Mouse (Mus musculus): ENCODE measurements around the gene Gsdma2. TPM values are rescaled to one million over a fixed set of nuclear protein-coding genes. Genes with fewer than 3 reads are reported as not detected.
"Not testable (repeated sequence)": the region's sequence is repeated elsewhere in the genome, so short reads cannot be mapped to it uniquely, and the experiment has no call there.

The Gsdma2 gene
- not detected in 2 replicates for polyA plus RNA-seq (2014; fragmentation: Nextera tagmentation; extraction: Ambion mirVana)

DNA sequence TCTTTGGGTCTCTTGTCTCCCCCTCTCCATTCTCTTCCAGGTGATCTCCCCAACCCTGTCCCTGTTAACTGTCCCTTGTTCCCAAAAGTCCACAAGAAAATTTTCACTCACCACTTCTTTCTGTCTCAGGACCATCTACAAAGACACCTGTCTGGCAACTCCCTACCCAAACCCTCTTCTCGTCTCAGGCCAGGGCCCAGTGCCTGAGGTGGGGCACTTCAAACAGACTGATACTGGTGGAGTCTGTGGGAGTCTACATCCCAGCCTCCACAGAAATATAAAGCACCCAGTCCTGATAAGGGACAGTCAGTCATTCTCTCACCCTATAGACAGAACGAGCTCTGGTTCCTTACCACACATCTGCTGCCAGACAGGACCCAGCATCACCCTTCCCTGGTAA is at the start of gene Gsdma2:
Gsdma2 (plus strand) TSS at position 301 of the 400 bp plus-strand sequence.
- ATAC-seq (replicated peaks; ENCODE audit: insufficient number of reproducible peaks, low FRiP score, low TSS enrichment), result no peak
- 52% methylated on average over 2 of the region's 2 CpGs for WGBS (ENCODE audit: insufficient replicate concordance)

DNA sequence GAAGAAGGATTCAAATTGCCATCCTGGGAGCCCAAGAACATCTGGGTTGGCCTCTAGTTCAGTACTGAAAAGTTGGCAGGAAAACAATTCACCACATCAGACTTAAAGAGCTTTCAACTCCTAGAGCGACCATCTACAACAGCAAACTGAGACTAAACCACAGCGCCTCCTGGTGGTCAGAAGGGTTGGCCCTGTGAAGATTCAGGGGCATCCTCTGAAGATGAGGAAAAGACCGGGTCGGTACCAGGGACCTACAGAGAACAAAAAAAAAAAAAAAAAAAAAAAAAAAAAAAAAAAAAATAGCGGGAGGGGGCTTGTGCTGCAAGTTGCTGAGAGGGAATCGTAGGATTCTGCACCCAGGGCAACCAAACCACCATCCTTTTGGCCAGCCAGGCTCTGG is 49.2 kb upstream of the Gsdma2 start:
- no peak overlapping the region for H3K4me3 ChIP-seq (ENCODE audit: low read depth, low read length)
- H3K36me3 ChIP-seq (ENCODE audit: control insufficient read depth, insufficient read depth, low read length), result no peaks in the 10 kb centered on the region
- peaks cover 24% of the 10 kb centered on the region for H3K4me1 ChIP-seq (ENCODE audit: control insufficient read depth, insufficient read depth, low read length)
- ATAC-seq (replicated peaks; ENCODE audit: insufficient number of reproducible peaks, low FRiP score, low TSS enrichment), result no peak
- no peak overlapping the region for H3K4me2 ChIP-seq
- 30% methylated on average over 6 of the region's 6 CpGs for WGBS (ENCODE audit: insufficient replicate concordance)
- H3K9me3 ChIP-seq (replicated peaks; ENCODE audit: control insufficient read depth, low read length), result no peaks in the 10 kb centered on the region
- H3K9ac ChIP-seq (ENCODE audit: low read depth, low read length), result no peak overlapping the region
- peaks cover 24% of the 10 kb centered on the region; the same call in 1 of the 2 replicates for H3K27me3 ChIP-seq (ENCODE audit: control insufficient read depth, insufficient read depth, low read length)
- H3K27ac ChIP-seq (ENCODE audit: low read depth, low read length), result no peak overlapping the region

More for the DNA sequence above, at the start of gene Gsdma2:
- Histone ChIP-seq H3K9me3 (replicated peaks; ENCODE audit: control insufficient read depth, low read length) (no peaks in the 10 kb centered on the region), H3K4me3 (ENCODE audit: low read depth, low read length) (no peak within 1 kb of the TSS), H3K27ac (ENCODE audit: low read depth, low read length) (no peak within 1 kb of the TSS), H3K9ac (ENCODE audit: low read depth, low read length) (no peak within 1 kb of the TSS), H3K36me3 (ENCODE audit: control insufficient read depth, insufficient read depth, low read length) (no peaks in the 10 kb centered on the region), H3K4me1 (ENCODE audit: control insufficient read depth, insufficient read depth, low read length) (no peaks in the 10 kb centered on the region), H3K27me3 (ENCODE audit: control insufficient read depth, insufficient read depth, low read length) (peaks cover 4% of the 10 kb centered on the region), H3K4me2 (no peak within 1 kb of the TSS)

DNA sequence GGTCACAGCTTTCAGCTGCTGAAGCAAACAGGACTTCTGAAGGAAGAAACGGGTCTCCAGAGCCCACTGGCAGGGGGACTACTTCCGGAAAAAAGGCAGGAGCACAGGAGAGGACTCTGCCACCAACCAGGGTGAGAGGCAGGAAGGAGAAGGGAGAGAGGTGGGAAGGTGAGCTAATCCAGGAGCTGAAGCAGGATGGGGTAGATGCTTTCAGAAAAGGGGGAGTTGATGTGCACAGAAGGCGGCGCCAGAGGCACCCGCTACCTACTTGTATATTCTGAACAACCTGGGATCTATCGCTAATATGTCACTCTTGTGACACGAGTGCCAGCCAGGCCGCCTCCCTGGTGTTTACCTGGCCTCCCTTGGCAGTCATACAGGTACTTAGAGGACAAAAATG is 48.6 kb upstream of the Gsdma2 start, which contains the start of gene Lrrc3c:
Lrrc3c (plus strand) TSS at position 301 of the 400 bp plus-strand sequence.
- Histone ChIP-seq H3K27me3 (ENCODE audit: control insufficient read depth, insufficient read depth, low read length) (peaks cover 24% of the 10 kb centered on the region; the same call in 1 of the 2 replicates), H3K9ac (ENCODE audit: low read depth, low read length) (no peak within 1 kb of the TSS), H3K36me3 (ENCODE audit: control insufficient read depth, insufficient read depth, low read length) (no peaks in the 10 kb centered on the region), H3K4me2 (peak within 1 kb of the TSS; percentile 31), H3K4me3 (ENCODE audit: low read depth, low read length) (no peak within 1 kb of the TSS), H3K4me1 (ENCODE audit: control insufficient read depth, insufficient read depth, low read length) (peaks cover 23% of the 10 kb centered on the region), H3K27ac (ENCODE audit: low read depth, low read length) (no peak within 1 kb of the TSS), H3K9me3 (replicated peaks; ENCODE audit: control insufficient read depth, low read length) (no peaks in the 10 kb centered on the region)
- 80% methylated on average over 8 of the region's 8 CpGs for WGBS (ENCODE audit: insufficient replicate concordance)
- ATAC-seq (replicated peaks; ENCODE audit: insufficient number of reproducible peaks, low FRiP score, low TSS enrichment), result no peak

DNA sequence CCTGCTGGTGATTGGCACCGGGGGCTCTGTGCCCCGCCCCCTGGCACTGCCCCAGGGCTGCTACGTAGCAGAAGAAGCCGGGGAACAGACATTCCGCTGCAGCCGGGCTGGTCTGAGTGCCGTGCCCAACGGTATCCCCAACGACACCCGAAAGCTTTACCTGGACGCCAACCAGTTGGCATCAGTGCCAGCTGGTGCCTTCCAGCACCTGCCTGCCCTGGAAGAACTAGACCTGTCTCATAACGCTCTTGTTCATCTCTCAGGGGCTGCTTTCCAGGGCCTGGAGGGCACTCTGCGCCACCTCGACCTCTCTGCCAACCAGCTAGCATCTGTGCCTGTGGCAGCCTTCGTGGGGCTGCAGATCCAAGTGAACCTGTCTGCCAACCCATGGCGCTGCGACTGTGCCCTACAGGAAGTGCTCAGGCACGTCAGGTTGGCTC is 47.7 kb upstream of the Gsdma2 start:
- Histone ChIP-seq H3K4me2 (peak overlapping the region; percentile 31), H3K4me1 (ENCODE audit: control insufficient read depth, insufficient read depth, low read length) (peaks cover 23% of the 10 kb centered on the region), H3K36me3 (ENCODE audit: control insufficient read depth, insufficient read depth, low read length) (no peaks in the 10 kb centered on the region), H3K27ac (ENCODE audit: low read depth, low read length) (no peak overlapping the region), H3K4me3 (ENCODE audit: low read depth, low read length) (no peak overlapping the region), H3K9me3 (replicated peaks; ENCODE audit: control insufficient read depth, low read length) (no peaks in the 10 kb centered on the region), H3K27me3 (ENCODE audit: control insufficient read depth, insufficient read depth, low read length) (peaks cover 24% of the 10 kb centered on the region; the same call in 1 of the 2 replicates), H3K9ac (ENCODE audit: low read depth, low read length) (no peak overlapping the region)
- 57% methylated on average over 18 of the region's 18 CpGs for WGBS (ENCODE audit: insufficient replicate concordance)
- no peak for ATAC-seq (replicated peaks; ENCODE audit: insufficient number of reproducible peaks, low FRiP score, low TSS enrichment)

DNA sequence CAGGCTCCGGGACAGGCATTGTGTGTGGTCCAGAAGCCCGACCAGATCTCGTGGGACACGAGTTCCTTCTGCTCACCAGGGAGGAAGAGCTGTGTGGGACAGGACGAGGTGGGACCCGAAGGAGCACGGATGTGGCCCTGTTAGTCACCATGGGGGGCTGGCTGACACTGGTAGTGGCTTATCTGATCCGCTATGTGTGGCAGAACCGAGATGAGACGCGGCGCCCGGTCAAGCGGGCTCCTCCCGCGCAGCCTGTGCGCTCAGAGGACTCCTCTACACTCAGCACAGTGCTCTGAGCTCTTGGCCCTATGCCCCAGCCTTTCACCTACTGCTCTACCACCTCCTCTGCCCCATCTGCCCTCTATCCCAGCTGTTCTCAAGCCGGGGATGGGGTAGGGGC is 47.3 kb upstream of the Gsdma2 start:
- 0 out of 2 replicates have a peak, but pooled peaks have one; percentile 40 for ATAC-seq (replicated peaks; ENCODE audit: insufficient number of reproducible peaks, low FRiP score, low TSS enrichment)
- no peak overlapping the region for H3K4me3 ChIP-seq (ENCODE audit: low read depth, low read length)
- 14% methylated on average over 18 of the region's 18 CpGs for WGBS (ENCODE audit: insufficient replicate concordance)

DNA sequence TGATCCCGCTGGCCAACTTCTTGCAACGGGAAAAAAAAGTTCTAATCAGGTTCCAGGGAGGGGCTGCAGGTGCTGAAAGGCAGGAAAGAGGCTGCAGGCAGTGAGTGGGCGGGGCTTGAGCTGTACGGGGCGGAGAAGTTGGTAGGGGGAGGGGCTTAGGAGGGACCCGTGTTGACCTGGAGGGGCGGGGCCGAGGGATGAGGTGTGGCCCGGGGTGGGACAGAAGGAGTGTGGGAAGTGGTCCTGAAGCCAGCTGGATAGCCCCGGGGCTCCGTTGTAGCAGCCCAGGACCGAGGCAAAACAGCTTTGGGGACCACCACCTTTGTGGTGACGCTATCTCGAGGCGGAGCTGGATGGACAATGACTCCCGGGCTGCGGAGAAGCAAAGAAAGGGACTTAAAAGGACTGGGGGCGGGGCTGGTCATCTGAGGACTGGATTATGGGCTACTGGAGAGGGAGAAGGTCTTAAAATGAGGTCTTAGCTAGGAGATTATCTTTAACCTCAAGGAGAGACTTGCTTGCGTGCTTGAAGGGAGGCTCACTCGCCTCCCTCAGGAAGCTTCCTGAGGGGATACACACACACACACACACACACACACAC is 44.4 kb upstream of the Gsdma2 start:
- H3K4me1 ChIP-seq (ENCODE audit: control insufficient read depth, insufficient read depth, low read length), result peaks cover 23% of the 10 kb centered on the region
- no peaks in the 10 kb centered on the region for H3K9me3 ChIP-seq (replicated peaks; ENCODE audit: control insufficient read depth, low read length)
- peak; percentile 70 for ATAC-seq (replicated peaks; ENCODE audit: insufficient number of reproducible peaks, low FRiP score, low TSS enrichment)
- H3K4me2 ChIP-seq, result peak overlapping the region; percentile 60
- H3K27ac ChIP-seq (ENCODE audit: low read depth, low read length), result no peak overlapping the region
- peak overlapping the region; percentile 35 for H3K4me3 ChIP-seq (ENCODE audit: low read depth, low read length)
- 1% methylated on average over 20 of the region's 20 CpGs for WGBS (ENCODE audit: insufficient replicate concordance)
- H3K27me3 ChIP-seq (ENCODE audit: control insufficient read depth, insufficient read depth, low read length), result peaks cover 24% of the 10 kb centered on the region; the same call in 1 of the 2 replicates
- H3K36me3 ChIP-seq (ENCODE audit: control insufficient read depth, insufficient read depth, low read length), result no peaks in the 10 kb centered on the region
- H3K9ac ChIP-seq (ENCODE audit: low read depth, low read length), result no peak overlapping the region

More for the DNA sequence above, 47.3 kb upstream of the Gsdma2 start:
- Histone ChIP-seq H3K4me1 (ENCODE audit: control insufficient read depth, insufficient read depth, low read length) (peaks cover 23% of the 10 kb centered on the region), H3K9me3 (replicated peaks; ENCODE audit: control insufficient read depth, low read length) (no peaks in the 10 kb centered on the region), H3K27ac (ENCODE audit: low read depth, low read length) (no peak overlapping the region), H3K4me2 (peak overlapping the region; percentile 31), H3K36me3 (ENCODE audit: control insufficient read depth, insufficient read depth, low read length) (no peaks in the 10 kb centered on the region), H3K27me3 (ENCODE audit: control insufficient read depth, insufficient read depth, low read length) (peaks cover 24% of the 10 kb centered on the region; the same call in 1 of the 2 replicates), H3K9ac (ENCODE audit: low read depth, low read length) (0 out of 2 replicates have a peak overlapping the region, but pooled peaks have one; percentile 31)

DNA sequence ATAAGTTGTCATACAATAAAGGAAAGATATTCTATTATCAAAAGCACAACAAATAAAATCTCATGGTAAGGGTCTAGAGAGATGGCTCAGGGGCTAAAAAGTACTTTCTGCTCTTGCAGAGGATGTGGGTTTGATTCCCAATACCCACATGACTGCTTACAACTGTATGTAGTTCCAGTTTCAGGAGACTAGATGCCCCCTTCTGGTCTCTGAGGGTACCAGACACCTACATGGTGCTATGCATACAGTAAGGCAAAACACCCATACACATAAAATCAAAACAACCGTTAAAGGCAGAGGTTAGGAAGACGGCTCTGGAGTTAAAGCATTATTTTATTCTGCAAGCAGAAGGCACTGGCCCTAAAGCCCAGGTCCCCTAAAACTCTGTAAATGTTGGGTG is 42.6 kb upstream of the Gsdma2 start:
- H3K27ac ChIP-seq (ENCODE audit: low read depth, low read length), result no peak overlapping the region
- H3K4me2 ChIP-seq, result no peak overlapping the region
- WGBS (ENCODE audit: insufficient replicate concordance), result 70% methylated on average over 2 of the region's 2 CpGs
- no peaks in the 10 kb centered on the region for H3K36me3 ChIP-seq (ENCODE audit: control insufficient read depth, insufficient read depth, low read length)
- H3K9me3 ChIP-seq (replicated peaks; ENCODE audit: control insufficient read depth, low read length), result no peaks in the 10 kb centered on the region
- H3K4me3 ChIP-seq (ENCODE audit: low read depth, low read length), result no peak overlapping the region
- ATAC-seq (replicated peaks; ENCODE audit: insufficient number of reproducible peaks, low FRiP score, low TSS enrichment), result no peak
- peaks cover 22% of the 10 kb centered on the region for H3K4me1 ChIP-seq (ENCODE audit: control insufficient read depth, insufficient read depth, low read length)
- no peak overlapping the region for H3K9ac ChIP-seq (ENCODE audit: low read depth, low read length)
- H3K27me3 ChIP-seq (ENCODE audit: control insufficient read depth, insufficient read depth, low read length), result peaks cover 16% of the 10 kb centered on the region

DNA sequence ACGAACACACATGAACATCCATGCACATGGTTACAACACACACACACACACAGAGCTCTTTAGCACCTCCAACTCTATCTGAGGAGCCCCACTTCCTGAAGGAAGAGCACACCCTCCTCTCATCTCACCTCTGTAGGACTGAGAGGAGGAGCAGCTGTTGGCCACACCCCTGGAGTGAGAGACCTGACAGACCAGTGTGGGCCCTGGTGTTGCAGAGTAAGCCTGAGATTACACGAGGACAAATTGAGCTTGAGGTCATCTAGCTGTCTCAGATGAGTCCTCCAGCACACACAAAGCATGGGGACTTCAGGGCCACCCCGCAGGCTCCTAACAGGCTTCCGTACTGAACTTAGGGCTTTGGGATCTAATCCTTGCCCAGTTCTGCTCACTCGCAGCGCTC is 41.6 kb upstream of the Gsdma2 start:
- H3K4me2 ChIP-seq; H3K4me3 ChIP-seq (ENCODE audit: low read depth, low read length); H3K27me3 ChIP-seq (ENCODE audit: control insufficient read depth, insufficient read depth, low read length); H3K9me3 ChIP-seq (replicated peaks; ENCODE audit: control insufficient read depth, low read length); H3K36me3 ChIP-seq (ENCODE audit: control insufficient read depth, insufficient read depth, low read length); H3K27ac ChIP-seq (ENCODE audit: low read depth, low read length); H3K9ac ChIP-seq (ENCODE audit: low read depth, low read length); ATAC-seq (replicated peaks; ENCODE audit: insufficient number of reproducible peaks, low FRiP score, low TSS enrichment): not testable (repeated sequence)
- H3K4me1 ChIP-seq (ENCODE audit: control insufficient read depth, insufficient read depth, low read length), result peaks cover 17% of the 10 kb centered on the region
- 61% methylated on average over 6 of the region's 6 CpGs for WGBS (ENCODE audit: insufficient replicate concordance)

DNA sequence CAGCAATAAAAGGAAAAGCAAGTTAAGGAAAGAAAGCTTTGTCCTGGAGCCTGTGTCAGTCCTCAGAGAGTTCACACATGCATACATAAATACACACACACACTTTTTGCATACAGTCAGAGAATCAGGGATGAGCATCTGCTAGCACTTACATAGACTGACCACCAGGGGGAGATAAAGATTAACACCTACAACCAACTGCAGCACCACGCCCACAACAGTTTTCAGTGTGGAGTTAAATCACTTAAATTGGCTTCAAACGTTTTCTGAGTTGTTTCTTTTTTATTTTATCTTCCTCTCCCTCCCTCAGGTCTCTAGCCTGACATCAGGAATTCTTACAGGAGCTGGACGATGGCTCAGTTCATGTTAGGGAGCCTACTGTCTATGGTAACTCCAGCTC is 39.8 kb upstream of the Gsdma2 start:
- Histone ChIP-seq H3K4me1 (ENCODE audit: control insufficient read depth, insufficient read depth, low read length) (peaks cover 6% of the 10 kb centered on the region), H3K27me3 (ENCODE audit: control insufficient read depth, insufficient read depth, low read length) (peaks cover 3% of the 10 kb centered on the region), H3K9ac (ENCODE audit: low read depth, low read length) (no peak overlapping the region), H3K9me3 (replicated peaks; ENCODE audit: control insufficient read depth, low read length) (no peaks in the 10 kb centered on the region), H3K36me3 (ENCODE audit: control insufficient read depth, insufficient read depth, low read length) (no peaks in the 10 kb centered on the region), H3K4me3 (ENCODE audit: low read depth, low read length) (no peak overlapping the region), H3K27ac (ENCODE audit: low read depth, low read length) (no peak overlapping the region), H3K4me2 (no peak overlapping the region)
- no peak for ATAC-seq (replicated peaks; ENCODE audit: insufficient number of reproducible peaks, low FRiP score, low TSS enrichment)
- WGBS (ENCODE audit: insufficient replicate concordance), result 13% methylated on average over 3 of the region's 3 CpGs

Measured in heart, embryonic 11.5 days (tissue).